Comparison of ENCODE assay signal across 9 mouse cellular contexts in the genomic region with DNA sequence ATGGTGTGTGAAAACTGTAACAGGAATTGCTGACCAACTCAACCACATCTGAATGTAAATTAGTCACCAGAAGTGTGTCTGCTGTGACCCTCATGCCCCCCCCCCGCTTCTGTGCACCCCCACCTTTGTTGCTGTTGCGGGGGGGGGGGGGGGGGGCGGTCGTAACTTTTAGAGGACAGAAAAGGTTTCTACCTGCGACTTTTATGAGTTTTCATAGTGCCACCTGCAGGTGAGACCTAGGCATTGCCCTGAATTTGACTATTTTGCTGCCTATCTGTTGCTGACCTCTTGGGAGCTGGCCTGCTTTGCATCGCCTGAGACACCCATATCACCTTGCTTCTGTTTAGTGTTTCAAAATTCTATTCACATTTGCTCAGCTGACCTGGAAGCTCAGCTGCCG. TPM values are rescaled to one million over a fixed set of nuclear protein-coding genes. Genes with fewer than 3 reads are reported as not detected.
A peak's percentile ranks its signal among the peaks of the same experiment; 100 is the strongest.
DNase-seq lines count a peak whose midpoint lies in the region; ATAC-seq and TF ChIP-seq lines count a peak whose summit lies in the region.
"Had no signal": no experiment of that assay in that cellular context is flagged by ENCODE, and none has a peak within 500 bp of the region (broad histone marks: within the 10 kb centered on the region; RNA-seq: fewer than 3 reads in every experiment).

No protein-coding gene starts in this region.

- H3K4me2 ChIP-seq in heart, embryonic 16.5 days (ENCODE audit: low read depth, low read length), result 0 out of 2 replicates have a peak overlapping the region, but pooled peaks have one; percentile 35
- H3K4me2 ChIP-seq in heart, embryonic 12.5 days, result no peak overlapping the region
- no peak overlapping the region for H3K4me2 ChIP-seq in limb, embryonic 14.5 days (replicated peaks; ENCODE audit: low read depth, low read length, severe bottlenecking)
- H3K4me2 ChIP-seq: embryonic facial prominence, embryonic 12.5 days had no signal

- H3K36me3 ChIP-seq in heart, embryonic 16.5 days (ENCODE audit: control insufficient read depth, insufficient read depth), result no peaks in the 10 kb centered on the region
- H3K36me3 ChIP-seq in heart, embryonic 12.5 days, result no peaks in the 10 kb centered on the region
- no peaks in the 10 kb centered on the region for H3K36me3 ChIP-seq in limb, embryonic 14.5 days (ENCODE audit: control insufficient read depth, insufficient read depth, low read length)
- H3K36me3 ChIP-seq: embryonic facial prominence, embryonic 12.5 days had no signal

- no peak overlapping the region for H3K9ac ChIP-seq in heart, embryonic 16.5 days (ENCODE audit: low read length)
- H3K9ac ChIP-seq in heart, embryonic 12.5 days, result no peak overlapping the region
- H3K9ac ChIP-seq in limb, embryonic 14.5 days (ENCODE audit: low read depth, low read length, severe bottlenecking), result no peak overlapping the region
- H3K9ac ChIP-seq: embryonic facial prominence, embryonic 12.5 days had no signal

- DNase-seq in B cell, adult 2 months, result peak; percentile 74 to 79
- peak; percentile 70 for DNase-seq in ZHBTc4 (ENCODE audit: low read depth, low spot score)
- DNase-seq in embryo, embryonic 9.5 days (ENCODE audit: extremely low spot score), result peak; percentile 54
- DNase-seq in limb, embryonic 14.5 days (ENCODE audit: low spot score), result peak; percentile 53
- DNase-seq in retina, postnatal 1 day, result peak; percentile 72
- no peak for DNase-seq in urinary bladder, adult 18-20 months (ENCODE audit: low spot score in 2 of 2)

- 7% methylated on average over 5 of the region's 7 CpGs for WGBS in heart, embryonic 16.5 days
- 5% methylated on average over 7 of the region's 7 CpGs for WGBS in heart, embryonic 12.5 days
- WGBS in limb, embryonic 14.5 days, result 10% methylated on average over 7 of the region's 7 CpGs

- peaks cover 5% of the 10 kb centered on the region for H3K4me1 ChIP-seq in heart, embryonic 16.5 days (ENCODE audit: control insufficient read depth, insufficient read depth, low read length)
- H3K4me1 ChIP-seq in heart, embryonic 12.5 days (replicated peaks), result peaks cover 3% of the 10 kb centered on the region
- H3K4me1 ChIP-seq in limb, embryonic 14.5 days (ENCODE audit: control insufficient read depth, insufficient read depth, low read length), result peaks cover under 1% of the 10 kb centered on the region; the same call in 1 of the 2 replicates

- no peaks in the 10 kb centered on the region for H3K9me3 ChIP-seq in heart, embryonic 16.5 days (replicated peaks; ENCODE audit: control insufficient read depth, low read length)
- H3K9me3 ChIP-seq in heart, embryonic 12.5 days (replicated peaks), result no peaks in the 10 kb centered on the region
- H3K9me3 ChIP-seq in limb, embryonic 14.5 days (ENCODE audit: control insufficient read depth, low read length), result no peaks in the 10 kb centered on the region
- H3K9me3 ChIP-seq: embryonic facial prominence, embryonic 12.5 days had no signal

- no peaks in the 10 kb centered on the region for H3K27me3 ChIP-seq in heart, embryonic 16.5 days (ENCODE audit: control insufficient read depth, insufficient read depth, low read length)
- no peaks in the 10 kb centered on the region for H3K27me3 ChIP-seq in heart, embryonic 12.5 days (replicated peaks)
- no peaks in the 10 kb centered on the region for H3K27me3 ChIP-seq in limb, embryonic 14.5 days (ENCODE audit: control insufficient read depth, insufficient read depth, low read length)
- H3K27me3 ChIP-seq: embryonic facial prominence, embryonic 12.5 days had no signal

- ATAC-seq in heart, embryonic 16.5 days (replicated peaks; ENCODE audit: extremely low read depth, insufficient read depth, low FRiP score), result no peak
- ATAC-seq in heart, embryonic 12.5 days (ENCODE audit: insufficient number of reproducible peaks, low FRiP score), result no peak
- no peak for ATAC-seq in limb, embryonic 14.5 days (ENCODE audit: low FRiP score, low read depth)

- no peak for TF ChIP-seq POLR2A in limb, embryonic 14.5 days (IDR thresholded peaks at IDR 0.05; ENCODE audit: borderline replicate concordance, extremely low read depth, insufficient read depth, insufficient read length)

- no peak overlapping the region for H3K27ac ChIP-seq in heart, embryonic 16.5 days (ENCODE audit: low read length)
- H3K27ac ChIP-seq in heart, embryonic 12.5 days (ENCODE audit: poor library complexity, severe bottlenecking), result no peak overlapping the region
- H3K27ac ChIP-seq in limb, embryonic 14.5 days (replicated peaks; ENCODE audit: low read depth, low read length), result no peak overlapping the region
- H3K27ac ChIP-seq: embryonic facial prominence, embryonic 12.5 days had no signal

- no peak overlapping the region for H3K4me3 ChIP-seq in heart, embryonic 16.5 days (ENCODE audit: low read length)
- H3K4me3 ChIP-seq in heart, embryonic 12.5 days, result no peak overlapping the region
- H3K4me3 ChIP-seq in limb, embryonic 14.5 days (replicated peaks; ENCODE audit: low read length), result no peak overlapping the region
- H3K4me3 ChIP-seq: embryonic facial prominence, embryonic 12.5 days had no signal

RNA-seq across cellular contexts. Expression of a gene that starts 6.1 kb away (rescaled TPM):
- 103 and 118 TPM in 2 replicates for polyA plus RNA-seq in heart, embryonic 16.5 days (2015; fragmentation: Nextera tagmentation; extraction: Ambion mirVana)
- 95.9 and 113 TPM in 2 replicates for polyA plus RNA-seq in heart, embryonic 12.5 days (2016; fragmentation: Nextera tagmentation; extraction: Ambion mirVana)
- polyA plus RNA-seq in limb, embryonic 14.5 days (2012; rRNA removed), result 61.5 and 62.7 TPM in 2 replicates
- 53.8 and 58.0 TPM in 2 replicates for polyA plus RNA-seq in limb, embryonic 14.5 days (2014; fragmentation: Nextera tagmentation; extraction: Ambion mirVana)

RNA-seq across cellular contexts. Expression of a gene that starts 50.7 kb away (rescaled TPM):
- 36.8 and 43.1 TPM in 2 replicates for polyA plus RNA-seq in heart, embryonic 16.5 days (2015; fragmentation: Nextera tagmentation; extraction: Ambion mirVana)
- polyA plus RNA-seq in heart, embryonic 12.5 days (2016; fragmentation: Nextera tagmentation; extraction: Ambion mirVana), result 52.4 and 52.5 TPM in 2 replicates
- polyA plus RNA-seq in limb, embryonic 14.5 days (2012; rRNA removed), result 46.8 and 68.8 TPM in 2 replicates
- polyA plus RNA-seq in limb, embryonic 14.5 days (2014; fragmentation: Nextera tagmentation; extraction: Ambion mirVana), result 17.9 and 18.8 TPM in 2 replicates

Comparison
In these comparisons a context has a peak if more than half of its experiments do, and no peak if none do; other contexts are left out.
1. DNase-seq: peak in B cell, adult 2 months (2 of 2), ZHBTc4 (single experiment), embryo, embryonic 9.5 days (single experiment), limb, embryonic 14.5 days (single experiment) and retina, postnatal 1 day (single experiment); none in urinary bladder, adult 18-20 months (0 of 2).